Mouse (Mus musculus) MEL (cell line): ENCODE data around the gene Atxn7l1. TPM values are rescaled to one million over a fixed set of nuclear protein-coding genes. Genes with fewer than 3 reads are reported as not detected.

ENCODE experiments used
- DNase-seq: peaks from one replicate; pipeline ENCODE4 v3.0.0; 2011; ENCODE audit warnings: low read depth, low spot score
- H3K27ac ChIP-seq: 2 replicates; pipeline ENCODE4 v1.5.1; 2012; ENCODE audit warnings: low read depth, mild to moderate bottlenecking, control low read depth, low read length, moderate library complexity; ENCODE audit not compliant: control insufficient read depth
- H3K27me3 ChIP-seq, 2 experiments: fragments of 150-350 bp in 1 of 2; sonication (generic) in 1 of 2; 2 replicates each; pipeline ENCODE4 v1.6.1; 2012; ENCODE audit warnings: low read length in 2 of 2, mild to moderate bottlenecking in 2 of 2, improper control_type of control experiment in 1 of 2, moderate library complexity in 1 of 2; ENCODE audit not compliant: insufficient read depth in 2 of 2, control insufficient read depth in 1 of 2
- H3K36me3 ChIP-seq, 2 experiments: 2 replicates each; pipeline ENCODE4 v1.6.1; 2012 to 2014; ENCODE audit warnings: low read length in 2 of 2, improper control_type of control experiment in 1 of 2, inconsistent platforms in 1 of 2, mild to moderate bottlenecking in 1 of 2; ENCODE audit not compliant: insufficient read depth in 2 of 2, control insufficient read depth in 1 of 2
- H3K4me1 ChIP-seq, 2 experiments: fragments of 150-350 bp in 1 of 2; sonication (generic) in 1 of 2; 2 replicates each; pipeline ENCODE4 v1.6.1; 2012; ENCODE audit warnings: low read length in 2 of 2, improper control_type of control experiment in 1 of 2, mild to moderate bottlenecking in 1 of 2; ENCODE audit not compliant: insufficient read depth in 2 of 2, control insufficient read depth in 1 of 2
- H3K4me3 ChIP-seq, 2 experiments: fragments of 150-350 bp in 1 of 2; sonication (generic) in 1 of 2; 2 replicates each; pipeline ENCODE4 v1.5.1; 2012; ENCODE audit warnings: low read depth in 2 of 2, low read length in 2 of 2, mild to moderate bottlenecking in 2 of 2, moderate library complexity in 2 of 2, control low read depth in 1 of 2, improper control_type of control experiment in 1 of 2; ENCODE audit not compliant: control insufficient read depth in 1 of 2, insufficient read depth in 1 of 2
- H3K79me2 ChIP-seq: 2 replicates; pipeline ENCODE4 v1.6.1; 2012; ENCODE audit warnings: mild to moderate bottlenecking, low read length, moderate library complexity; ENCODE audit not compliant: control insufficient read depth, poor library complexity, insufficient read depth
- H3K9ac ChIP-seq: 2 replicates; pipeline ENCODE4 v1.6.1; 2012; ENCODE audit warnings: low read depth, mild to moderate bottlenecking, control low read depth, low read length, moderate library complexity; ENCODE audit not compliant: control insufficient read depth, poor library complexity, severe bottlenecking
- H3K9me3 ChIP-seq: fragments of 150-350 bp; sonication (generic); replicated peaks from 2 replicates; pipeline ENCODE4 v1.6.1; 2012; ENCODE audit warnings: mild to moderate bottlenecking, low read length, improper control_type of control experiment, moderate library complexity; ENCODE audit not compliant: insufficient read depth
- CTCF ChIP-seq, 3 experiments: IDR thresholded peaks in 2 of 3; conservative IDR thresholded peaks in 1 of 3; 2 replicates each; pipeline ENCODE4 v1.5.1; 2011 to 2012; ENCODE audit warnings: low read length in 3 of 3, low read depth in 2 of 3, mild to moderate bottlenecking in 2 of 3, improper control_type of control experiment in 1 of 3, inconsistent platforms in 1 of 3, mixed read lengths in 1 of 3, moderate library complexity in 1 of 3; ENCODE audit not compliant: control insufficient read depth in 1 of 3, insufficient read depth in 1 of 3, poor library complexity in 1 of 3, severe bottlenecking in 1 of 3
- EP300 ChIP-seq, 2 experiments: IDR thresholded peaks; 2 replicates each; pipeline ENCODE4 v1.6.1; 2011; ENCODE audit warnings: improper control_type of control experiment in 2 of 2, low read length in 2 of 2, low read depth in 1 of 2, mild to moderate bottlenecking in 1 of 2
- ETS1 ChIP-seq: IDR thresholded peaks from 2 replicates; pipeline ENCODE4 v1.6.1; 2012; ENCODE audit warnings: low read depth, mild to moderate bottlenecking, inconsistent platforms, low read length, improper control_type of control experiment, moderate library complexity
- GABPA ChIP-seq: IDR thresholded peaks from 2 replicates; pipeline ENCODE4 v1.6.1; 2012; ENCODE audit warnings: low read depth, mild to moderate bottlenecking, inconsistent platforms, low read length, improper control_type of control experiment, moderate library complexity
- GATA1 ChIP-seq: IDR thresholded peaks from 2 replicates; pipeline ENCODE4 v1.6.1; 2011; ENCODE audit warnings: low read depth, low read length, improper control_type of control experiment
- HCFC1 ChIP-seq: IDR thresholded peaks from 2 replicates; pipeline ENCODE4 v1.6.1; 2012; ENCODE audit warnings: low read depth, mild to moderate bottlenecking, inconsistent platforms, low read length, improper control_type of control experiment, moderate library complexity
- JUND ChIP-seq: IDR thresholded peaks from 2 replicates; pipeline ENCODE4 v1.6.1; 2011; ENCODE audit warnings: low read depth, mild to moderate bottlenecking, improper control_type of control experiment, low read length
- KAT2A ChIP-seq: conservative IDR thresholded peaks from 2 replicates; pipeline ENCODE4 v1.6.1; 2012; ENCODE audit warnings: low read depth, low read length, improper control_type of control experiment, inconsistent platforms
- MAFK ChIP-seq: IDR thresholded peaks from 2 replicates; pipeline ENCODE4 v1.6.1; 2011; ENCODE audit warnings: low read depth, mild to moderate bottlenecking, low read length, improper control_type of control experiment, borderline replicate concordance
- MAX ChIP-seq: IDR thresholded peaks from 2 replicates; pipeline ENCODE4 v1.6.1; 2011; ENCODE audit warnings: low read length, improper control_type of control experiment
- MEF2A ChIP-seq: IDR thresholded peaks from 2 replicates; pipeline ENCODE4 v1.6.1; 2014; ENCODE audit warnings: low read depth, mild to moderate bottlenecking, inconsistent platforms, low read length, improper control_type of control experiment; ENCODE audit not compliant: poor library complexity, insufficient replicate concordance, severe bottlenecking; ENCODE audit errors: extremely low read depth
- MYB ChIP-seq: IDR thresholded peaks from 2 replicates; pipeline ENCODE4 v1.6.1; 2011; ENCODE audit warnings: mild to moderate bottlenecking, low read depth, low read length, improper control_type of control experiment
- POLR2A ChIP-seq, 2 experiments: IDR thresholded peaks; 2 replicates each; pipeline ENCODE4 v1.6.1; 2011 to 2012; ENCODE audit warnings: low read length in 2 of 2, mild to moderate bottlenecking in 2 of 2, control low read depth in 1 of 2, improper control_type of control experiment in 1 of 2, low read depth in 1 of 2, moderate library complexity in 1 of 2; ENCODE audit not compliant: control insufficient read depth in 1 of 2, insufficient read depth in 1 of 2, poor library complexity in 1 of 2
- POLR2AphosphoS2 ChIP-seq: IDR thresholded peaks from 2 replicates; pipeline ENCODE4 v1.6.1; 2011; ENCODE audit warnings: low read length, improper control_type of control experiment
- RAD21 ChIP-seq: IDR thresholded peaks from 2 replicates; pipeline ENCODE4 v1.6.1; 2011; ENCODE audit warnings: mild to moderate bottlenecking, low read depth, low read length, improper control_type of control experiment
- SMC3 ChIP-seq: IDR thresholded peaks from 2 replicates; pipeline ENCODE4 v1.6.1; 2011; ENCODE audit warnings: low read depth, low read length, improper control_type of control experiment
- TAL1 ChIP-seq: IDR thresholded peaks from 2 replicates; pipeline ENCODE4 v1.6.1; 2012; ENCODE audit warnings: mild to moderate bottlenecking, inconsistent platforms, low read length, moderate library complexity, mixed read lengths
- TBP ChIP-seq: IDR thresholded peaks from 2 replicates; pipeline ENCODE4 v1.8.0; 2011; ENCODE audit warnings: low read depth, low read length, improper control_type of control experiment
- USF1 ChIP-seq: IDR thresholded peaks from 2 replicates; pipeline ENCODE4 v1.6.1; 2014; ENCODE audit warnings: low read depth, mild to moderate bottlenecking, inconsistent platforms, low read length, improper control_type of control experiment, moderate library complexity
- USF2 ChIP-seq, 2 experiments: IDR thresholded peaks; 2 replicates each; pipeline ENCODE4 v1.6.1; 2011 to 2012; ENCODE audit warnings: improper control_type of control experiment in 2 of 2, low read length in 2 of 2, borderline replicate concordance in 1 of 2, inconsistent platforms in 1 of 2, low read depth in 1 of 2, mild to moderate bottlenecking in 1 of 2; ENCODE audit not compliant: insufficient read depth in 1 of 2
- ZC3H11A ChIP-seq: IDR thresholded peaks from 2 replicates; pipeline ENCODE4 v1.6.1; 2012; ENCODE audit warnings: low read depth, mild to moderate bottlenecking, inconsistent platforms, low read length, improper control_type of control experiment
- ZNF384 ChIP-seq: IDR thresholded peaks from 2 replicates; pipeline ENCODE4 v1.6.1; 2012; ENCODE audit warnings: low read depth, mild to moderate bottlenecking, inconsistent platforms, low read length, improper control_type of control experiment
- polyA plus RNA-seq, 2 experiments: library from polyadenylated mRNA; stranded (reverse) in 1 of 2; unstranded in 1 of 2; fragments of >175 nt in 1 of 2; fragments of >200 nt in 1 of 2; gene quantifications; 2 replicates each; pipeline versions ENCODE4 v1.2.1 to v1.2.4; 2012; ENCODE audit warnings: low replicate concordance in 2 of 2, low read depth in 1 of 2; ENCODE audit not compliant: insufficient read length in 2 of 2, insufficient read depth in 1 of 2, missing spikeins in 1 of 2
- total RNA-seq: library from RNA; depleted of rRNA; stranded (reverse); fragments of 300-350 nt; gene quantifications from 2 replicates; pipeline ENCODE4 v1.2.3, GENCODE M21; 2012

Gene Atxn7l1
- total and polyA plus RNA-seq, 3 experiments: 11.6 to 50.3 TPM; not detected in 1

- TF ChIP-seq CTCF (IDR thresholded peaks at IDR 0.05 in 2 of 3, conservative IDR thresholded peaks at IDR 0.05 in 1 of 3; ENCODE audit: control insufficient read depth in 1 of 3, insufficient read depth in 1 of 3, low read depth in 2 of 3, low read length in 3 of 3, poor library complexity in 1 of 3, severe bottlenecking in 1 of 3) (no peak), MEF2A (no peak), MAX (peak; percentile 65), KAT2A (no peak), ZC3H11A (no peak), USF1 (peak; percentile 89), ETS1 (peak; percentile 67), HCFC1 (0 out of 2 replicates have a peak, but pooled peaks have one; percentile 12), RAD21 (no peak), SMC3 (no peak), MYB (no peak), TBP (no peak), ZNF384 (peak; percentile 51; the same call in 1 of the 2 replicates), MAFK (no peak), JUND (no peak), TAL1 (no peak), GATA1 (no peak), POLR2A (IDR thresholded peaks at IDR 0.05; ENCODE audit: control insufficient read depth in 1 of 2, insufficient read depth in 1 of 2, low read depth in 1 of 2, low read length in 2 of 2, poor library complexity in 1 of 2) (0 out of 4 replicates have a peak, but pooled peaks of 1 of the 2 experiments have one; percentile 23), USF2 (IDR thresholded peaks at IDR 0.05; ENCODE audit: borderline replicate concordance in 1 of 2, insufficient read depth in 1 of 2, low read depth in 1 of 2, low read length in 2 of 2) (0 out of 4 replicates have a peak, but pooled peaks of 1 of the 2 experiments have one; percentile 57), EP300 (IDR thresholded peaks at IDR 0.05; ENCODE audit: low read depth in 1 of 2, low read length in 2 of 2) (no peak; a peak in 1 of 4 replicates), POLR2AphosphoS2 (no peak)
These were observed 155.3 kb downstream of the Atxn7l1 start (continued) for GRCm38 (mm10) chr12:33302523-33303383.

GRCm38 (mm10) chr12:33303384-33303770 is 155.9 kb downstream of the Atxn7l1 start:
- DNase-seq: no peak
- no peaks in the 10 kb centered on the region; the same call in 1 of the 2 replicates for H3K79me2 ChIP-seq
- TF ChIP-seq MAX (0 out of 2 replicates have a peak, but pooled peaks have one; percentile 6), GABPA (no peak)
- H3K4me3 ChIP-seq: peak overlapping the region; percentile 93 to 98
- peaks cover 0 to 21% of the 10 kb centered on the region in 2 experiments; a peak in 3 of 4 replicates for H3K4me1 ChIP-seq
- no peaks in the 10 kb centered on the region for H3K9me3 ChIP-seq
- peaks cover 0 to 6% of the 10 kb centered on the region in 2 experiments; a peak in 2 of 4 replicates for H3K36me3 ChIP-seq
- H3K27ac ChIP-seq: peak overlapping the region; percentile 91
- no peaks in the 10 kb centered on the region for H3K27me3 ChIP-seq
- H3K9ac ChIP-seq: peak overlapping the region; percentile 78
